Mouse (Mus musculus): ENCODE data around the gene Nup54.

DNA sequence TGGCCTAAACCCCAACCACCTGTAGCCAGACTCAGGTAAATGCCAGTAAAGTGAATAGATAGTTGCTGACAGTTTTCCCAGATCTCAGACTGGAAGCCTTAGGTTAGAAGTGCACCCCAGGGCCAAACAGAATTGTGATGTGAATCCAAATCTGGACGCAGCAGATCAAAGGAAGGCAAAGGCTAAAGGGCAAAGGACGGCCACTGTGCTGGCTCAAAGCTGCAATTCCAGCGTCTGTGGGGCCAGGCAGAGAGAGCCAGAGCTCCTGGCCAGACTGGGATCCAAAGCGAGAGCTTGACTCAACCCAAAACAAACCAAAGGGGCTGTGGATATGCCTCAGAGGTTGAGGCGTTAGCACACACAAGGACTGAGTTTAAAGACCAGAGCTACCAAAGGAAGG is 23.7 kb upstream of the Nup54 start:
- TF ChIP-seq POLR2A (IDR thresholded peaks at IDR 0.05; ENCODE audit: extremely low read depth, insufficient read depth, low read length), result no peak
- TF ChIP-seq CTCF (IDR thresholded peaks at IDR 0.05; ENCODE audit: extremely low read depth, insufficient read depth, low read length), result no peak
